Mouse (Mus musculus): ENCODE results near the gene Mast2.

Gene Mast2

GRCm38 (mm10) chr4:116406668-116407067, 57.3 kb downstream of the Mast2 start:
- DNase-seq (ENCODE audit: low spot score in 2 of 2) = no peak

- peak; percentile 30 to 46 for DNase-seq (ENCODE audit: low spot score in 2 of 2)
Measured at GRCm38 (mm10) chr4:116405955-116406351, 58.0 kb downstream of the Mast2 start.

GRCm38 (mm10) chr4:116405276-116405954, 58.6 kb downstream of the Mast2 start:
- no peak for DNase-seq (ENCODE audit: low spot score in 2 of 2)

- peak; percentile 39 to 44 for DNase-seq (ENCODE audit: low spot score in 2 of 2)
Measured at GRCm38 (mm10) chr4:116403884-116404283, 60.1 kb downstream of the Mast2 start.

GRCm38 (mm10) chr4:116402708-116403107, 61.3 kb downstream of the Mast2 start:
- DNase-seq (ENCODE audit: low spot score in 2 of 2) = no peak

- DNase-seq (ENCODE audit: low spot score in 2 of 2) = no peak
Measured at GRCm38 (mm10) chr4:116398051-116398450, 65.9 kb downstream of the Mast2 start.

GRCm38 (mm10) chr4:116377973-116378667, 85.9 kb downstream of the Mast2 start:
- no peak for DNase-seq (ENCODE audit: low spot score in 2 of 2)

GRCm38 (mm10) chr4:116371676-116372075, 92.3 kb downstream of the Mast2 start:
- peak; percentile 41 to 47 for DNase-seq (ENCODE audit: low spot score in 2 of 2)

GRCm38 (mm10) chr4:116358099-116358498, 105.9 kb downstream of the Mast2 start:
- no peak for DNase-seq (ENCODE audit: low spot score in 2 of 2)

GRCm38 (mm10) chr4:116352919-116353318, 111.1 kb downstream of the Mast2 start:
- no peak for DNase-seq (ENCODE audit: low spot score in 2 of 2)

GRCm38 (mm10) chr4:116352496-116352895, 111.5 kb downstream of the Mast2 start:
- DNase-seq (ENCODE audit: low spot score in 2 of 2) = no peak

- peak; percentile 74 to 77 for DNase-seq (ENCODE audit: low spot score in 2 of 2)
Measured at GRCm38 (mm10) chr4:116342119-116342518, 121.9 kb downstream of the Mast2 start.

GRCm38 (mm10) chr4:116336294-116336693, 127.7 kb downstream of the Mast2 start:
- no peak for DNase-seq (ENCODE audit: low spot score in 2 of 2)

- no peak for DNase-seq (ENCODE audit: low spot score in 2 of 2)
Measured at GRCm38 (mm10) chr4:116329256-116329655, 134.7 kb downstream of the Mast2 start.

GRCm38 (mm10) chr4:116322127-116322526, 141.9 kb downstream of the Mast2 start:
- DNase-seq (ENCODE audit: low spot score in 2 of 2) = no peak

- DNase-seq (ENCODE audit: low spot score in 2 of 2) = no peak
Measured at GRCm38 (mm10) chr4:116317575-116317974, 146.4 kb downstream of the Mast2 start.

GRCm38 (mm10) chr4:116304551-116304950, 159.4 kb downstream of the Mast2 start:
- no peak for DNase-seq (ENCODE audit: low spot score in 2 of 2)

GRCm38 (mm10) chr4:116300878-116301355, 163.1 kb downstream of the Mast2 start:
- peak; percentile 15 to 26 for DNase-seq (ENCODE audit: low spot score in 2 of 2)

- DNase-seq (ENCODE audit: low spot score in 2 of 2) = no peak
Measured at GRCm38 (mm10) chr4:116293296-116293695, 170.7 kb downstream of the Mast2 start.

GRCm38 (mm10) chr4:116291561-116291960, 172.4 kb downstream of the Mast2 start:
- DNase-seq (ENCODE audit: low spot score in 2 of 2) = peak; percentile 53 to 66

- DNase-seq (ENCODE audit: low spot score in 2 of 2) = no peak
Measured at GRCm38 (mm10) chr4:116282211-116282610, 181.8 kb downstream of the Mast2 start.

- DNase-seq (ENCODE audit: low spot score in 2 of 2) = no peak
Measured at GRCm38 (mm10) chr4:116268220-116268619, 195.8 kb downstream of the Mast2 start.
